Mouse (Mus musculus): ENCODE data around the gene Hopx. TPM values are rescaled to one million over a fixed set of nuclear protein-coding genes. Genes with fewer than 3 reads are reported as not detected.

Hopx gene
- polyA plus RNA-seq, 1 experiment from 2014 or later, result 2.4 TPM

DNA sequence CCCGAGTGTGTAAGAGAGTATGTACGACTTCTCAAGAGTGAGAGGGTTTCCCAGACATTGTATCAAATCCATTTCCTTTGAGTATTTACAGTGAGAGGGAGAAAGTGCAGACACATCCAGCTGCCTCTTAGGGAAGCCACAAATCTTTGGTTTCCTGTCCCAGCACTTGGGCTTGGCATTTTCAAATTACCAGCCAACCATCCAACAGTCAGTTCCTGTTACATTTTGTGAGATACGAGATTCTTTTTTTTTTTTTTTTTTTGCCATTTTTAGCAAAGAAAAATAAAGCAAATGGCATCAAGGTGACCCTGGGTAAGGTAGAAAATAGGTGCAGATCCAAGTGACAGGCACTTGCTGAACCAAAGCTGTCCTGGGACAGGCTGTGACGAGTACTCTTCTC lies 9.2 kb upstream of the Hopx start:
- Histone ChIP-seq H3K36me3 (ENCODE audit: insufficient read depth) (no peaks in the 10 kb centered on the region), H3K9ac (no peak overlapping the region), H3K4me3 (ENCODE audit: low read depth, low read length) (no peak overlapping the region), H3K27me3 (ENCODE audit: insufficient read depth, low read length) (no peaks in the 10 kb centered on the region), H3K4me1 (ENCODE audit: insufficient read depth) (peaks cover 22% of the 10 kb centered on the region), H3K4me2 (no peak overlapping the region), H3K9me3 (ENCODE audit: low read depth, low read length) (peaks cover 8% of the 10 kb centered on the region; the same call in 1 of the 2 replicates), H3K27ac (ENCODE audit: low read depth) (peak overlapping the region; percentile 60)
- TF ChIP-seq CTCF (IDR thresholded peaks at IDR 0.05; ENCODE audit: low read depth), result no peak
- ATAC-seq (ENCODE audit: insufficient read depth) (no peak), DNase-seq (no peak)
- WGBS, result 52% methylated on average over 4 of the region's 4 CpGs

DNA sequence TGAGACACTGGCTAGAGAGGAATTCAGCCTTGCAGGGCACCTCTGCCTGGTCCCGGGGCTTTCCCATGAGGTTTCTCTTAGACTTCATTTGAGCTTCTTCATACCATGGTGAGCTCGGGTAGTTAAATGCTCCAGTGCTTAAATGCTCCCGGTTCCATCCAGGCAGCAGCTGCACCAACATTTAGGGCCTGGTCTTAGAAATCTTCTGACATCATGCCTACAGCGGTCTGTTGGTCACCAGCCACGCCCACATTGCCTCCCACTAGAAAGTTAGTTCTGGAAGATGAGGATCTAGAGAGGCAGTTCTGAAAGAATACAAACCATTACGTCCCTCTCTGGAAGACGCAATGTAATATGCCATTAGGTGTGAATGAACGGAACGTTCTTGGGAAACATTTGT lies 8.7 kb upstream of the Hopx start:
- Histone ChIP-seq H3K9me3 (ENCODE audit: low read depth, low read length) (peaks cover 3% of the 10 kb centered on the region; the same call in 1 of the 2 replicates), H3K4me1 (ENCODE audit: insufficient read depth) (peaks cover 22% of the 10 kb centered on the region), H3K9ac (no peak overlapping the region), H3K4me2 (no peak overlapping the region), H3K27ac (ENCODE audit: low read depth) (no peak overlapping the region), H3K4me3 (ENCODE audit: low read depth, low read length) (no peak overlapping the region), H3K27me3 (ENCODE audit: insufficient read depth, low read length) (no peaks in the 10 kb centered on the region), H3K36me3 (ENCODE audit: insufficient read depth) (no peaks in the 10 kb centered on the region)
- 67% methylated on average over 9 of the region's 9 CpGs for WGBS
- DNase-seq, result no peak
- TF ChIP-seq CTCF (IDR thresholded peaks at IDR 0.05; ENCODE audit: low read depth), result no peak
- no peak for ATAC-seq (ENCODE audit: insufficient read depth)

DNA sequence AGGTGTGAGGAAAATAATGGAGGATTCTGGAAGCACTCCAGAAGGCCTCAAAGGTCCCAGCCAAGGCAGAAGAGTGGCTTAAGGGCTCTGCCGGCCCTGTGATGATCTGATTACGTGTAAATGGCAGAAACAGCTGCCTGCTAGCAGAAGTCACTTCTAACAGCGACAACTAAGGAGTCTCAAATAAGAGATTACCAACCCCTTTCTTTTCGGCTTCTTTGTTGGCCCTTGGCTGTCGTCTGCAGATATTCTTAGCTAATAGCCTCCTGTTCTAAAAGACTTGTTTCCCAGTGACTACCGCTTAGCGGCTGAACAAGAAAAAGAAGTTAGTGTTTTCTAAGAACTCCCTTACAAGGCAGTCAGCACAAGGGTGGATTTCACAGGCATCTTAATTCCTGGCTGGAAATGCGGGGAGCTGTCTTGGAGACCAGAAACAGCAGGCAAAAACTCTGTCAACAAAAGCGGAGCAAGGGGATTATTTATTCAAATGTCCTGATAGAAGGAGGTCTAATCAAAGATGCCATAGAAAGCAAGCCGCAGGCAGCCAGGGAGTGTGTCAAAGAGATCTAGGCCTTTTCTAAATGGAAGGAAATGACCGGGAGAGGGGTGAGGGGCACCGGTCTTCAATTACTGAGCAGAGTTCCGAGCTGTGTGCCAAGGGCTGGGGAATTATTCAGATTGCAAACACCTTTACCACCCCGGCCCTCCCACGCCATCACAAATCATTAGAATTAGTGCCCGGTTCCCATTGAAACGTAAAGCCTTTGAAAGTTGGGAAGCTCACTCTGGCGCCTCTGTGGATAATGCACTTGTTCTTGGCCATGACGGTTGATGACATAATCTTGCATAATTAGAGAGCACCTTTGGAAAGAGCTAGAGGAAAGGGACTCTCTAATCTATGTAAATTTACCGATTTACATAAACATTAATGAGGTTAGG lies 7.6 kb upstream of the Hopx start:
- H3K27ac ChIP-seq (ENCODE audit: low read depth), result peak overlapping the region; percentile 76
- DNase-seq, result peak; percentile 89
- peaks cover 22% of the 10 kb centered on the region for H3K4me1 ChIP-seq (ENCODE audit: insufficient read depth)
- no peaks in the 10 kb centered on the region for H3K9me3 ChIP-seq (ENCODE audit: low read depth, low read length)
- WGBS, result 19% methylated on average over 20 of the region's 20 CpGs
- ATAC-seq (ENCODE audit: insufficient read depth), result peak; percentile 54
- TF ChIP-seq CTCF (IDR thresholded peaks at IDR 0.05; ENCODE audit: low read depth), result no peak
- H3K4me3 ChIP-seq (ENCODE audit: low read depth, low read length), result no peak overlapping the region
- no peak overlapping the region for H3K4me2 ChIP-seq
- H3K9ac ChIP-seq, result no peak overlapping the region
- H3K36me3 ChIP-seq (ENCODE audit: insufficient read depth), result no peaks in the 10 kb centered on the region
- no peaks in the 10 kb centered on the region for H3K27me3 ChIP-seq (ENCODE audit: insufficient read depth, low read length)

DNA sequence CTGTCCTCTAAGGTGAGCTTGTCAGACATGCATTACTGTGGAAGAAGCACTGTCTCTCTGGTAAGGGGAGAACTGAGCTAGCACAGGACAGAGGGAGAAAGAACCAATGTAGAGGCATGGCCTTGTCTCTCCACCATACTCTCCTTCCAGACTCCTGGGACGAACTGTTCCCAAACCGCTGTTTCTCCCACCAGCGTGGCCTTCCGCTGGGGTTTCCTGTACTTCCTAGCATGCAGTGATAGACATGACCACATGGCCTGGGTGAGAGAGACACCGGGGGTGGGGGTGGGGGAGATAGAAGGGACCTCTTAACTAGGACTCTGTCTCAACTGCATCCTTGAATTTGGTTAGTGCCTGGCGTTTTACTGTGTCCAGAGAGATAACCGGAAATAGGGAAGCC lies 5.8 kb upstream of the Hopx start:
- Histone ChIP-seq H3K27me3 (ENCODE audit: insufficient read depth, low read length) (no peaks in the 10 kb centered on the region), H3K36me3 (ENCODE audit: insufficient read depth) (no peaks in the 10 kb centered on the region), H3K27ac (ENCODE audit: low read depth) (no peak overlapping the region), H3K4me1 (ENCODE audit: insufficient read depth) (peaks cover 22% of the 10 kb centered on the region), H3K4me3 (ENCODE audit: low read depth, low read length) (no peak overlapping the region), H3K9me3 (ENCODE audit: low read depth, low read length) (no peaks in the 10 kb centered on the region), H3K9ac (no peak overlapping the region), H3K4me2 (no peak overlapping the region)
- DNase-seq, result no peak
- no peak for ATAC-seq (ENCODE audit: insufficient read depth)
- 86% methylated on average over 7 of the region's 7 CpGs for WGBS
- no peak for TF ChIP-seq CTCF (IDR thresholded peaks at IDR 0.05; ENCODE audit: low read depth)

DNA sequence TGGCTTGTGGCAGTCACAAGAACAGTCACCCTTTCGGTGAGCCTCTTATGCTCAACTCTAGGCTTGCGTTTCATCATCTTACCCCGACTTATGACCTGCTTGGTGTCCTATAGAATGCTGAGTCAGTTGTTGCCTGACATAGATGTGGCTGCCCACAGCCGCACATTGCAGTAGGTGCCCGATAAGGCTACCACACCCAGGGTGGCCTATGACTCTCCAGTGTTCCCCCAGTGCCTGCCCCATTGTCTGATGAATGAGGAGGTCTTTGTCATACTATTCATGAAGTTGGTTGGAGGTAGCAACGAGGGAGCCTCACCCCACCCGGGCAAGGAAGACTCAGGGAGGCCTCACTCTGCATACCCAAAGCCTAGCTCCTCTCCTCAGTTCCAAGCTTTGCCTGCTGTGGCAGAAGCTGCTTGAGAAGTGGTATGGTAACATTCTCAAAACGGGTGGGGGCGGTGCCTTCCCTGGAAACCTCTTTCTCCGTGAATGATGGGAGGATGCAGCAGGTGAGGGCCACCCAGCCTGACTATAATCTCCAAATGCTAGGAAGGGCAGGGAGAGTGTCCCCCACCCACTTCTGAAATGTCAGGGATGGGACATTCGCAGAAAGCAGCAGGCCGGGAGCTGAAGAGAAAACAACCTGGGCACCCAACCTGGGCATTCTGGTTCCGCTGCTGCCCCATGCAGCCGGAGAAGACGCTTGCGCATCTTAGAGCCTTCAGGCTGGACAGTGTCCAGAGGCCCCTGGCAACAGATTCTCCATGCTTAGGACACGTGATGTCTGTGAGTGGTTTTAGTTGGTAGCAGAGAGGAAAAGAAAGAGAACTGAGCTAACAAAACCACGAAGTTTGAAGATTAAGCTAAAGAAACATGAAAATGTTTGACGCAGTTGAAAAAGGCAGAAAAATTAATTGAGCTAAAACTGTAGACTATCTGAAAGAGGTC lies 4.8 kb upstream of the Hopx start:
- H3K9ac ChIP-seq, result no peak overlapping the region
- no peak overlapping the region for H3K4me3 ChIP-seq (ENCODE audit: low read depth, low read length)
- no peak for ATAC-seq (ENCODE audit: insufficient read depth)
- H3K9me3 ChIP-seq (ENCODE audit: low read depth, low read length), result no peaks in the 10 kb centered on the region
- H3K27me3 ChIP-seq (ENCODE audit: insufficient read depth, low read length), result no peaks in the 10 kb centered on the region
- 74% methylated on average over 19 of the region's 19 CpGs for WGBS
- no peak for DNase-seq
- no peak overlapping the region for H3K4me2 ChIP-seq
- no peak for TF ChIP-seq CTCF (IDR thresholded peaks at IDR 0.05; ENCODE audit: low read depth)
- H3K4me1 ChIP-seq (ENCODE audit: insufficient read depth), result peaks cover 23% of the 10 kb centered on the region
- H3K27ac ChIP-seq (ENCODE audit: low read depth), result no peak overlapping the region
- no peaks in the 10 kb centered on the region for H3K36me3 ChIP-seq (ENCODE audit: insufficient read depth)

DNA sequence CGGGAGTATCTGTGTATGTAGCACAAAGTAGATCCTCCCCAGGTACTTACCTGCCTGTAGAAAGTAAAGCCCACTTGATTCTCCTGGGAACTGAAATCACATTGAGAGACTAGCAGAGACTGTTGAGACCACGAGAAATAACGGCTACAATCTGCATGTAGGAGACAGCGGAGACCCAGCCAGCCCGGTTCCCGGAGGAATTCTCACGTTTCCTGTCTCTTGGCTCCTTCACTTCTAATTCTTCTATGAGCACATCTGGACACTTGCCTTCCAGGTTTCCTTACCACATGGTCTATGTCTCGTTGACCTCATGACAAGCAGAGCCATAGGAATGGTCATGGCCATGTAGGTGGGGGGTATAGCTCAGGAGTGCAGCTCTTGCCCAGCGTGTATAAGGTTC lies 811 bp upstream of the Hopx start:
- H3K4me1 ChIP-seq (ENCODE audit: insufficient read depth), result 0 out of 2 replicates have a peak, but pooled peaks cover 2% of the 10 kb centered on the region
- no peak overlapping the region for H3K4me2 ChIP-seq
- H3K27me3 ChIP-seq (ENCODE audit: insufficient read depth, low read length), result no peaks in the 10 kb centered on the region
- ATAC-seq (ENCODE audit: insufficient read depth) (peak; percentile 3; the same call in 1 of the 2 replicates), DNase-seq (no peak)
- no peaks in the 10 kb centered on the region for H3K9me3 ChIP-seq (ENCODE audit: low read depth, low read length)
- no peak for TF ChIP-seq CTCF (IDR thresholded peaks at IDR 0.05; ENCODE audit: low read depth)
- no peak overlapping the region for H3K4me3 ChIP-seq (ENCODE audit: low read depth, low read length)
- H3K36me3 ChIP-seq (ENCODE audit: insufficient read depth), result no peaks in the 10 kb centered on the region
- H3K9ac ChIP-seq, result no peak overlapping the region
- H3K27ac ChIP-seq (ENCODE audit: low read depth), result peak overlapping the region; percentile 42; the same call in 1 of the 2 replicates
- WGBS, result 80% methylated on average over 9 of the region's 9 CpGs
